Mouse (Mus musculus): Measurements from ENCODE around the gene Gcgr.
"Not testable (repeated sequence)": the region's sequence is repeated elsewhere in the genome, so short reads cannot be mapped to it uniquely, and the experiment has no call there.

The Gcgr gene

DNA sequence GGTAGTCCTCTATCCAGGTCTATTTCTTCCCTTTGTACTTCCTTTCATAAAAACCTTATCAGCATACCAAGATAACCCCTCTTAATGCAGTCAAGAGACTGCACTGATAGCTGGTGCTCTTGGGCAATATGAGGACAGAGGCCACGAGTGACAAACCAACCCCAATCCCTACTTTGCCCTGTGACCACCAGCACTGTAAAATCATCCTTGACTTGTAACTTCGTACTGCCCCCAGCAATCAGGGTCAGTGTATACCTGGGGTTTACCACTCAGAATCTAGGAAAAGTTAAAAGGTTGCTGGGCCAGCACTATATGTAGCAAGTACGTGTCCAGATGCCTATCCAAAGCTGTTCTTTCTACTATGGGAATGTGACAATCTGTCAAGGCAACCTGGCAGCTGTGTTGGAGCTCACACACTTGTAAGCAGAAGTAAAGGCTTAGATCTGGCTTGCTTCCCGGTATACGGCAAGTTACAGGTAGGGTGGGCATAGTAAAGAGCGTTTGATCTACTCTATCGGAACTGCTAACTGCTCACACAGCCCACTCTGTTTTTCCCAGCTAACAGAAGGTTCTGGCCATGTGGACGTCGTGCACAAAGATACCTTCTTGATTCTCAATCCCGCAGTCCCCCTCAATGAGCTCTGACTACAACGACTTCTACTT is 41.4 kb downstream of the Gcgr start:
- DNase-seq (ENCODE audit: low spot score in 2 of 2): no peak

DNA sequence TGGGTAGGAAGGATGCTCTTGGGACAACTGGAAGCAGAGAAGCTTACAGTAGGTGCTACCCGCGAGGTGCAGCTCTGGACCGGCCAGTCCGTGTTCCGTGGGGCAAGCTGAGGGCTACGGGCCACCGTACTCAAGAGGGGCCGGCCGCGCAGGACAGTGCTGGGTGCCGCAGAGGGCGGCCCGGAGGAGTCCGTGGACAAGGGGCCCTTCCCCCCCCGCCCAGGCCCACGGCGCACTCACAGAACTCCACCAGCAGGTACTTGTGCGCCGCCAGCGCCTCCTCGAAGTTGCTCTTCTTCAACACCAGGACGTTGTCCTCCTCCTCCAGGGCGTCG is 41.9 kb downstream of the Gcgr start:
- DNase-seq (ENCODE audit: low spot score in 2 of 2): no peak

DNA sequence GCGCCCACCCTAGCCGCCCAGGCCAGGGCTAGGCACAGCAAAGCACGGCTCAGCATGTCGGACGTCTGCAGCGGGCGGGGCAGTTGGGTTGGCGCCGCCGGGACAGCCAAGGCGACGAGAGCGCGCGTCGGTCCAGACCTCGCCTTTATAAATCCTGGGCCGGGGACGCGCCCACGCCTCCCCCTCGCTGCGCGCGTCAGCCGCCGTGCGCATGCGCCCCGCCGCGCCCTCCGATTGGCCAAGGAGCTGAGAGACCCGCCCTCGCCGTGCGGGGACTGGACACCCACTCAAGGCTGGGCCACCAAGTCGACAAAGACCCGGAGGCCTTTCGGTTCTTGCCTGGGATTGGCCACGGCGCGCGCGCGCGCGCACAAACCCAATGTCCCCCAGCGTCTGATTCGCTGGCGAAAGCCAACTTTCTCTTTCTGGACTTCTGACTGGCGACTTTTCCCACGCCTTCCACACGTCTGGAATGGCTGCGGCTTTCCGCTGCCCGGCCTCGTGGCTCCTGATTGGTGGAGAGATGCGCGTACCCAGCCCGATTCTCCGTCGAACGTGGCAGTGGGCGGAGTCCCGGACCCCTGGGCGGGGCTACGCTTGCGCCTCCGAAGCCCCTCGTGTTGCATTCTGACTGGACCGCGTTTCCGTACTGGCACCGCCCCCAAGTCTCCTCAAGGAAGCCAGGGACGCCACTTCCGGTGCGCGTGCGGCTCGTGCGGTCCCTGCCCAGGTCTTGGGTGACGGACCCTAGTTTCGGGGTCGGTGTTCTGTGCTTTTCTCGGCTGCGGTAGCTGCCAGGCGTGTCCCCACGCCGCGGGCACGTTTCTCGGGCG is 42.5 kb downstream of the Gcgr start, which contains the start of gene P4hb:
P4hb (minus strand) TSS at position 502 of the 833 bp plus-strand sequence.
- DNase-seq (ENCODE audit: low spot score in 2 of 2): peak; percentile 99

DNA sequence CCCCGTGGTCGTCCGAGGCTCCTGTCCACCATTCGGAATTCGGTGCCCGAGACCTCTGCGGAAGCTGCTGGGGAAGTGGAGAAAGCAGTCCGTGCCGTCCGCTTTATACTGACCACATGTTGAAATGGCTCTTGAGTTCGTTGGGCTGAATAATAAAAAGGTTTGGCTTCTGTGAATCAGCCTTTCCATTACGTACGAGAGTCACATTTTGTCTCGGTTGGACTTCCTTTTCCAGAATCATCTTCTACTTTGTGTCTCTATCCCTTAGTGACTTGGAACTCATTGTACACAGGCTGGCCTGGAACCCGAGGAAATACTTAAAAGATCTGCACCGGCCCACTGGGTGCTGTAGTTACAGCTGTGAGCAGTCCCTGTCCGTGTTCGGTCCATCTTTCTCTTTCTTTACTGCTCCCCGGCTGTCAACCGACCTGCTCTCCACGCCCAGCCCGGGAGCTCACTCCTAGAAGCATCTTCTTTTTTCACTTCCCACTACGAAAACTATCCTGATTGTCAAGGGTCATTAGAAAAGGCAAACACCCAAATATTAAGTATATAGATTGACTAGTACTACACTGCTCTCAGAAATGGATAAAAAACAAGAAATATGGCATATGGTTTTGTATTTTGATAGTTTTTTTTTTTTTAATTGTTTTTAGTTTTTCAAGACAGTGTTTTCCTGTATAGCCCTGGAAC is 43.2 kb downstream of the Gcgr start:
- DNase-seq (ENCODE audit: low spot score in 2 of 2): no peak

DNA sequence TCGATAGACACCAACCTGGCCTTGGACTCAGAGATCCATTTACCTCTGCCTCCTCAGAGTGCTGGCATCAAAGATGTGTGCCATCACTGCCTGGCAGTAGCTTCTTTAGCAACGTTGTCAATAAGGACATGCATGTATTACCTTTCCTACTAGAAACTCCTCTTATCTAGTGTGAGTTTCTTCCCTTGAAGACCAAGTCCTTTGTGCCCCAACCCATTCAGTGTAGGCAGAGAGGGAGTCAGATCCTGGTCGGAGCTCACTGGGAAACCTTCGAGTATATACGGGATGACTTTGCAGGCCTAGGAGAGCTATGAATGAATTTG is 43.7 kb downstream of the Gcgr start:
- no peak for DNase-seq (ENCODE audit: low spot score in 2 of 2)

DNA sequence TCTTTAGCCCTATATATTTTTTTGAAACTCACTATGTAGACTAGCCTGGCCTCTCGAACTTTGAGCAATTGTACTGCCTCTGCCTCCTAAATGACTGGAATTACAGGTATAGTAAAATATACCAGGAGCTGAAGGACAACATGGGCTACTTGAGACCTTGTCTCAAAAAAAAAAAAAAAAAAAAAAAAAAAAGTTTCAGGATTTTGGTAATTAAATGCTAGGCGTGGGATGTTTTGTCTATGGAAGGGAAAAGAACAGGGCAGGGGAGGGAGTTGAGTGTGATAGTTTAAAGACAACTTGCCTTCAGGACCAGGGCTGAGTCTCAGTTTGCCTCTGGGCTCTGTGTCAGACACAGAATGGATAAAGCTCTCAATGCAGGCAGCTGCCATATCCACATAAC is 44.5 kb downstream of the Gcgr start:
- no peak for DNase-seq (ENCODE audit: low spot score in 2 of 2)

DNA sequence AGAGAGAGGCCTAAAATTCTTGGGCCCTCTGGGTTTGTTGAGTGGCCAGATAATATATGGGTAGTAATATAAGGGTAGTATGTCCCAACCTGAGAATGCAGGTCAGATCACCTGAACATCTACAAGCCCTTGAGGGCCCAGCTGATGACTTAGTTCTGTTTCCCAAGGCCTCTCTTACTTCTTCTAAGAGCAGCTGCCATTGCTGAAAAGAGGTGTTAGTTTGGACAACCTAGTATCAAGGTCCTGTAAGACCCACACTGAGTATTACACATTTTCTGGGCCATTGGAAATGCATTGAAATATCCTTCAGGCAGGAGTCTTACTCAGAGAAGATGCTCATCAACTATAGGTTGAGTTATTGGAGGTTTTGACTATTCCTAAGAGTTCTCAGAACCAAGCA is 45.4 kb downstream of the Gcgr start:
- no peak for DNase-seq (ENCODE audit: low spot score in 2 of 2)

DNA sequence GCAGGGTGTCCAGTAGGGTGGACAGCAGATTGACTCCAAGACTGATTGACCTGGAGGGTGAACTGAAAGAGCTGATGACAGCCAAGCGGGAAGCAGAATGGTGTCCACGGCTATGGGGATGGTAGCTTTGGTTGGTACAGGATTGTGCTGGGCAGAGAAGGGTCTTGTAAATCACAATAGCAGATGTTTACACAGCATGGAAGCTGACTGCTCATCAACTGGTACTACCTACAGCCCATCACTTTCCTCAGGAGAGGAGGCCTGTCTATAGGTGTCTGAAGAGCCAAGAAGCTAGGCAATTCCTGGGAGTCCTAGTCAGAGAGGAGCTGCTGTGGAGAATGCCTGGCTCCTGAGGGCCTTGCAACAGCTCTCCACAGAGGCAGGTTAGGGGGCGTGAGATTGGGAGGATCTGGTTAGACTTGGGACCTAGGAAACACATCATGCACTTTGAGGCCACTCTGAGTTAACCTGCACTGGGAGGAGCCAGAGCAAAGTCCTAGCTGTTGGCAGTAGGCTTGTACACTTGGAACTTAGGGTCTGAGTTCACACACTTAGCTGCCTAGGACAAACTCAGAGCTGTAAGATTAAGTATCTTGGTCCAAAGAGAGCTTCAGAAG is 46.0 kb downstream of the Gcgr start:
- no peak for DNase-seq (ENCODE audit: low spot score in 2 of 2)

DNA sequence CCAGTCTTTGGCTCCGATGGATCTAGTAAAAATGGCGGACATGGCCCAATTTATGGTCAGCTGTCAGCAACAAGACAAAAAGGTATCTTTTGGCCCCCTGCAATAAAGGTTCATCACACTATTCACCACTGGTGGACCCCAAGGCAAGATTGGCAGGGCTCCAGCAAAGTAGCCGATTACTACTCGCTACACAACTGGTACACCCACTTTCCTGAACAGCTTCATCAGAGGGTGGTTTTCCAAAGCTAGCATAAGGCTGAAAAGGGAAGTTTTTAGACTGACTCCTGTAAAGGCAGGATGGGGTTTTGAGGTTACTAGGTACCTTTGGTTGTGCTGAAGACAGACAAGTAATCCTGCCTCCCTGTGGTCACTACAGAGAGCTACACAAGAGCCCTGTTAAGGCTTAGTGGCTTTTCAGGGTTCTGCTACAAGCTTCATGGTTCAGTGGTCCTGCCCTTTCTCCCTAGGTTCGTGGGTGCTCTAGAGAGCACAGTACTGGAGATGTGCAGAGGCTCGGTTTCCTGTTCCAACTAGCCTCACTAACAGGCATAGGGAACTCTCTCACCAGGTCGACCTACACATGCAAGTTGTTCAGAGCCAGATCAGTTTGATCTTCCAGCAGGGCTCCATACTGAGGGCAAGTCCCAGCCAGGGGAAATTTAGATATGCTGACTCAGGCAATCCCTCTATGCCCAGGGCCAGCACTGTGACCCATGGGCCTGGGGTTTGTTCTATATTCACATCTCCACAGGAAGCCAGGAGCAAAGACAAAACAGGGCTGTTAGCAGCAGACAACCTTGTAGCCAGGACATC is 46.9 kb downstream of the Gcgr start:
- DNase-seq (ENCODE audit: low spot score in 2 of 2): peak in 1 of 2 experiments; percentile 10

DNA sequence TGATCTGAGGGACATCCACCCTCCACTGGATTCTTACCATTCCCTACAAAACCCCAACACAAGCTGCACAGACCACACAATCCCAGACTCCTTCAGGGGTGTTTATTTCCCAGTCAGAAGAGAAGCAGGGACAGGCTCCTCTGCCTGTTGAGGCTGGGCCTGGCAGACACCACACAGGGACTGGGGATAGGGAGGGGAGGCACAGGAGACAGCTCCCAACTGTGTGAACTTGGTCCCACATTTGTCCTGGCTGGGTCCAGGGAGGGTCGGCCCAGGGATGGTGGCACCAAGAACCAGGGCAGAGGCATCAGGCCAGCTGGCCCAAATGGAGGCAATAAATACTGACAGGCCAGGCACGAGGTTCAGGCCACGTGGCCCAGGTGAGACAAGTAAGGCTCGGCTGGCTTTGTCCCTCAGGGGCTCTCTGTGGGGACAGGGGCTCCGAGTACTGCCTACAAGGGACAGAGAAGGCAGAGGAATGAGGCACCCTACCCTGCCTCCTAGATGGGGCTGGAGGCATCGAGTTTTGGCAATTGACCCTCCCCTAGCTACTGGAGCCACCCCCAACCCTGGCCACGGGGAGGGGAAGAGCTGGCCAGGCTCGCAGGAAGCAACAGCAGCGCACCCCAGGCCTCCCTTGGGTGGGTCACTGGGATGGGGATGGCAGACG is 47.7 kb downstream of the Gcgr start:
- DNase-seq (ENCODE audit: low spot score in 2 of 2): no peak

DNA sequence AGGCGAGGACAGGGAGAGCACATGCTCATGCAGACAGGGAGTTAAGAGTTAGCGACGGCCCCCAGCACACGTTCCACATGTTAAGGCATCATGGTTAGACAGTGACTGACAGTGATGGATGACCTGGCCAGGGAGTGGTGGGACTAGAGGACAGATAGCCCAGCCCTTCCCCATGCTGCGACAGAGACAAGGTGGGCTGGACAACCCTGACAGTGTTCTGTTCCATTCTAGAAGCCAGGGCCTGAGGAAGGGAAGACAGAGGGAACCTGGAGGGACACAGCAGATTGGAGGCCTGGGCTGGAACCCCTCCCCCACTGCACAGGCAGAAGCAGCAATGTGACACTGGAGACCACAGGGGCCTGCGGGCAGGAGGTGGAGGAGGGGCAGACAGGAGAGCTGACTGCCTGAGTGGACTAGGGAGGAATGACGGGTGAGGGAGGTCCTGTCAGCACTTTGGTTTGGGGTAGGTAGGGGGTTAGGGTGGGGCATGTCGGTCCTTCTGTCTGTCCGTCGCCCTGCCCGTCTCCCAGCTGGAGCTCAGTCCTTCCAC is 48.3 kb downstream of the Gcgr start:
- DNase-seq (ENCODE audit: low spot score in 2 of 2): no peak

DNA sequence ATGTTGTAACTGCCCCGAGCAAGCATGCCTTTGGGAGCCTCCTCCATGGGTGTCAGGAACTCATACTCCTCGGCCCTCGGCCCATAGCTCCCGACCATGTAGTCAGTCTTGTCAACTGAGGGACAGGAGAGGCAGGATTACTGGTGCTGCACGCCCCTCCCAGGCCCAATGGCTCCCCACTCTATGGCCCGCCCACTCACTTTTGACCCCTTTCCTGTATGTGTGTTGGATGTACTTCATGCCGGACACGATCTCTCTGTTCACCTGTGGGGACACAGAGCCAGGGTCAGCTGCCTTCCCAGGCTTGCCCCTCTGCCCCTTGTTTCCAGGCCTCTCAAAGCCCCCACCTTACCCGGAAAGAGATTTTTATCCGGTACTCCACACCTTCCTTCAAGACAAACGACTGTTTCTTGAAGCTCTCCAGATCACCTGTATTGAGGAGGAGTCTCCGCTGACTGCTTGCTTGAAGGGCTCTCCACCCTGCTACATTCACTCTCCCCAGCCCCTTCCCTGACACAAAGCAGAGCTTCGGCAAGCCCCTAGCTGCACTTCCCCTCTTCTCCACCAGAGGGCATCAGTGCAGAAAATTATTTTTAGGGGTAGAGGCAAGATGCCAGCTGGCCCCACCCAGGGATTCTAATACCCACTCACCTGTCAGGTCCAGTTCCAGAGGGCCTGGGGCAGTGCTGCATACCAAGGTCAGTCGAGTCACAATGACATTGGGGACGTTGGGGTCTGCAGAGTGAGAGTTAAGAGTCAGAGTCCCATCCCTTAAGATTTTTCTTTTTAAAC is 49.0 kb downstream of the Gcgr start:
- DNase-seq (ENCODE audit: low spot score in 2 of 2): peak; percentile 77 to 89

DNA sequence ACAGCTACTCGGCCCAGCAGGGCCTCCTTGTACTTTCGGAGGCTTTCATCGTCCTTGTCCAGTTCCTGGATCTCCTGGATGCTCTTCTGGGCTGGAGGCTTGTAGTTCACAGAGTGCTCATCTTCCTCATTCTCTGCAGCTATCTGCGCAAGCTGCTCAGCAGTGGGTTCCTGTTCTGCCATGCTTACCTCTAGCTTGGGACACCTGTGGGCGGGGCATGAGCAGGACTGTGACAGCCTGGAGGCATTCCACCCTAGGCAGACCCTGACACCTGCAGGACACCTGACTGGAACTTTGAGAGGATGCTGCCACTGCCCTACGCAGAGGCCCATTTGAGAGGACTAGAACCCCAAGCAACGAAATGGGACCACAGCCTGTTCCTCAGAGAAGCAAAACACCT is 49.7 kb downstream of the Gcgr start:
- peak; percentile 24 to 26 for DNase-seq (ENCODE audit: low spot score in 2 of 2)

DNA sequence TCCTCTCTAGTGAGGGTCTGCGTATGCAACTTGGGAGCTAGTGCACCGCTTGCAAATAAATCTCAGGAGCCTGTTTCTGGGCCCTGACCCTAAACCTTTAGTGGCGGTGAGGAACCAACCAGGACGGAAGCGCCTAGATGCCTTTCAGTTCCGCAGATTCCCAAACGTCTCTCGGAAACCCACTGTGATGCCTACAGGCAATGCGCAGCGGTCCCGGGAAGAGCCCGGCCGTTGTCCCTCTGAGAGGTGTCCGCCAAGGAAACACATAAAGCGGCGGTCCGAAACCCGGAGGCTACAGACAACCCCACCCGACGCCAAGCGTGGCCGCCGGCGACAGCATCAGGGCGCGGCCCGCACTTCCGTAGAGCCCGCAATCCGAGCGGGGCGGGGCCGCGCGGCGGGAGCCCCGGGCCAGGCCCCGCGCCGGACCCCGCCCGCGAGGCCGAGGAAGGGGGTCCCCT is 50.4 kb downstream of the Gcgr start:
- DNase-seq (ENCODE audit: low spot score in 2 of 2): peak; percentile 22 to 39

DNA sequence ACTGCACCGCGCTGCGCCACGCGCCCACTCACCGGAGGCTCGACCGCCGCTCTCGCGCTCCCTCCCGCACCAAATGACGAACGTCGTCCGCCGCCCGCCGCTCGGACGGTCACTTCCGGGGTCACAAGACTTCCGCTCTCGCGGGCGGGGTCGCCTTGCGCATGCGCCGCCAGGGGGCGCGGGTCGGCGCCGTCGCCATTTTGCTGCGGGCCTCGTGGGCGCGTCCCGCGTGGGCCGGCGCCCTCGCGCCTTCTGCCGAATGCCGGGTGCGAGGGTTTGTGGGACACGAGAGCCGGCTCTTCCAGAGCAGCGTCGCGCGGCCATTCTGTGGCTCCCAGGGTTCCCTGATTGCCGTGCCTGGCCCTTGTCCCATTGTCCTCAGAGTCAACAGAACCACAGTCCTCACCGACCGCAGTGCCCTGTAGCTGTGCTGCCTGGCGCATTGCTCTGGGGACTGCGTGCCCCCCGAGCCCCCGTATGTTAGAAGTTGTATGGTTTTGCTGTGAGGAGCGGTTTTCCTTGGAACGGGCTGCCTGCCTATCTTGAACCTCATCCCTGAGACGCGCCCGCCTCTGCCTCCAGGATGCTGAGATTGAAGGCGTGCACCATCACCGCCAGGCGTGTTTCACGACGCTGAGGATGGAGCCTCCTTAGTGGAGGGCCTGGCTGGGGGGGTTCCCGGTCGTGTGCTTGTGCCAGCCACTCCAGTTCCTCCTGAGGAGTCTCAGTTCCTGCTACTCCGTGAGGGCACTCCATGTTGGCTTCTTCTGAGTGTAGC is 51.2 kb downstream of the Gcgr start, which contains the start of gene Arhgdia:
Arhgdia (minus strand) TSS at position 135 of the 778 bp plus-strand sequence.
- DNase-seq (ENCODE audit: low spot score in 2 of 2): peak; percentile 78 to 89

DNA sequence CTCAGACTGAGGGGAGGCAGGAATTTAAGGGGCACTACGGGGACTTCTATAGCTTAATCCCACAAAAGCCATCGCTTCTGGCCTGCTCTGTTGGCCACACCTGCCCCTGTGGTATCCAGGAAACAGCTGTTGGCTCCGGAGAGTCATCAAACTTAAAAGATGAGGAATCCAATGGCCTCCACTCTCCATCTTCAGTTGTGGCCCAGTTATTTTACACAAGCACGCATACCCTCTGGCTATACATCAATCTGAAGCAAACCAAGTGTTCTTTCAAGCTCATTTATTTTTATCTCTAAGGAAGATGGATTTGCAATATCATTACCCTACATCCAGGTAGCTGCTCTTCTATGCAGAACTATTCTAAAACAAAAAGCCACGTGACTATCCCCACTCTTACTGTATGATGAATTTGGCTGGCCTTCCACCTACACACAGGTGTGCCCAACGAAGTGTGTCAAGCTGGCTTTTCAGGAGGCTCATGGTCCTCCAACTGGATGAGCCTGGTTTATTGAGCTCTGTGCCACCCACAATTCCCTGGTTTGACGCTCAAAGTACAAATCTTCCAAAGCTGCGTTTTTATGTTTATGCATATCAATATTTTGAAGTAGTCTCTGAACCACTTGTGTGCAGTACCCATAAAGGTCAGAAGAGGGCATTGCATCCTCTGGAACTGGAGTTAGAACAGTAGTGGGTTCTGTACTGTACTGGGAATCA is 51.9 kb downstream of the Gcgr start:
- peak; percentile 48 to 54 for DNase-seq (ENCODE audit: low spot score in 2 of 2)

DNA sequence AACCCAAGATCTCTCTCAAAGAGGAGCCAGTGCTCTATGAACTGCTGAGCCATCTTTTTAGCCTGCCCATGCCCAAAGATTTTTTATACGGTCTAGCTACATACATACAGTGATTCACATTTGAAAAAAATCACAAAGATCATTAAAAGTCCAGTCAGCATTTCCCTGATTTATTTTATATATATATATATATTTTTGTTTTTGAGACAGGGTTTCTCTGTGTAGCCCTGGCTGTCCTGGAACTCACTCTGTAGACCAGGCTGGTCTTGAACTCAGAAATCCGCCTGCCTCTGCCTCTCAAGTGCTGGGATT is 52.4 kb downstream of the Gcgr start:
- DNase-seq (ENCODE audit: low spot score in 2 of 2): not testable (repeated sequence)

DNA sequence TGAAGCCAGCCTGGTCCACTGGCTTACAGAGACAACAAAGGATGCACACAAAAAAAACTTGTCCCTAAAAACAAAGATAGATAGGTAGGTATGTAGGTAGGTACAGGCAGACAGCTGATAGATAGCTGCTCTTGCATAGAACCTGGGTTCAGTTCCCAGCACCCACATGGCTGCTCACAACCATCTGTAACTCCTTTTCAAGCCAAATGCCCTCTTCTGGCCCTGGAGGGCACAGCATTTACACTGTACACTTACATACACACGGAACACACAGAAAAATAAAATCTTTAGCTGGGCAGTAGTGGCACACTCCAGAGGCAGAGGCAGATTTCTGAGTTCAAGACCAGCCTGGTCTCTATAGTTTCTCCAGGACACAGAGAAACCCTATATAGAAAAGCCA is 53.4 kb downstream of the Gcgr start:
- DNase-seq (ENCODE audit: low spot score in 2 of 2): no peak

All from thymus, postnatal 10 days (tissue).